31 mouse cellular contexts compared by ENCODE assay signal in genomic region chr14:104208040-104208816, GRCm38 (mm10).
DNase-seq lines count a peak whose midpoint lies in the region; ATAC-seq and TF ChIP-seq lines count a peak whose summit lies in the region.
"Had no signal": no experiment of that assay in that cellular context is flagged by ENCODE, and none has a peak within 500 bp of the region (broad histone marks: within the 10 kb centered on the region; RNA-seq: fewer than 3 reads in every experiment).

No protein-coding gene starts in this region.

- H3K36me3 ChIP-seq in heart, embryonic 13.5 days, result no peaks in the 10 kb centered on the region
- no peaks in the 10 kb centered on the region for H3K36me3 ChIP-seq in kidney, embryonic 15.5 days
- H3K36me3 ChIP-seq in midbrain, embryonic 12.5 days, result no peaks in the 10 kb centered on the region
- no peaks in the 10 kb centered on the region for H3K36me3 ChIP-seq in midbrain, embryonic 14.5 days (ENCODE audit: control insufficient read depth, insufficient read depth, low read length)
- no peaks in the 10 kb centered on the region for H3K36me3 ChIP-seq in stomach, embryonic 14.5 days (ENCODE audit: control insufficient read depth, insufficient read depth, low read length)
- no peaks in the 10 kb centered on the region for H3K36me3 ChIP-seq in stomach, postnatal 0 days (ENCODE audit: control insufficient read depth, insufficient read depth, low read length)
- H3K36me3 ChIP-seq: embryonic facial prominence, embryonic 13.5 days; forebrain, embryonic 10.5 days; forebrain, embryonic 15.5 days; liver, embryonic 12.5 days; stomach, embryonic 15.5 days had no signal

- no peak overlapping the region for H3K4me2 ChIP-seq in heart, embryonic 13.5 days
- H3K4me2 ChIP-seq in kidney, embryonic 15.5 days, result no peak overlapping the region
- H3K4me2 ChIP-seq in midbrain, embryonic 12.5 days (replicated peaks), result no peak overlapping the region
- no peak overlapping the region for H3K4me2 ChIP-seq in midbrain, embryonic 14.5 days (ENCODE audit: low read length)
- H3K4me2 ChIP-seq in stomach, embryonic 14.5 days (replicated peaks; ENCODE audit: low read depth, low read length), result no peak overlapping the region
- H3K4me2 ChIP-seq in stomach, postnatal 0 days (replicated peaks; ENCODE audit: low read depth), result no peak overlapping the region
- H3K4me2 ChIP-seq: embryonic facial prominence, embryonic 13.5 days; forebrain, embryonic 15.5 days; heart, embryonic 11.5 days; liver, embryonic 12.5 days; stomach, embryonic 15.5 days had no signal

- H3K9ac ChIP-seq in heart, embryonic 13.5 days, result no peak overlapping the region
- no peak overlapping the region for H3K9ac ChIP-seq in kidney, embryonic 15.5 days
- H3K9ac ChIP-seq in midbrain, embryonic 12.5 days (replicated peaks), result no peak overlapping the region
- no peak overlapping the region for H3K9ac ChIP-seq in midbrain, embryonic 14.5 days (replicated peaks; ENCODE audit: low read length)
- no peak overlapping the region for H3K9ac ChIP-seq in stomach, embryonic 14.5 days (replicated peaks; ENCODE audit: low read depth, low read length)
- no peak overlapping the region for H3K9ac ChIP-seq in stomach, postnatal 0 days (ENCODE audit: low read length)
- H3K9ac ChIP-seq: embryonic facial prominence, embryonic 13.5 days; forebrain, embryonic 15.5 days; liver, embryonic 12.5 days; liver, postnatal 0 days; stomach, embryonic 15.5 days had no signal

- no peak for DNase-seq in heart, adult 9 months (ENCODE audit: low spot score in 2 of 2)
- no peak for DNase-seq in kidney, adult 9 months
- no peak for DNase-seq in midbrain, embryonic 14.5 days
- no peak for DNase-seq in stomach, postnatal 0 days (ENCODE audit: low spot score)
- DNase-seq: adrenal gland, adult 2 months; adrenal gland, postnatal 36 days; cerebellum, adult 18-20 months; gastrocnemius, postnatal 25 days; heart, adult 11 months; kidney, adult 2 months; layer of hippocampus, postnatal 36 days; left cerebral cortex, postnatal 4 days; liver, postnatal 0 days; right cerebral cortex, postnatal 14 days; thymus, adult 18-20 months; thymus, postnatal 25 days had no signal

- no peaks in the 10 kb centered on the region for H3K4me1 ChIP-seq in heart, embryonic 13.5 days
- H3K4me1 ChIP-seq in kidney, embryonic 15.5 days, result peaks cover 6% of the 10 kb centered on the region; the same call in 1 of the 2 replicates
- no peaks in the 10 kb centered on the region for H3K4me1 ChIP-seq in midbrain, embryonic 12.5 days
- H3K4me1 ChIP-seq in midbrain, embryonic 14.5 days (ENCODE audit: control insufficient read depth, insufficient read depth, low read length), result 0 out of 2 replicates have a peak, but pooled peaks cover 6% of the 10 kb centered on the region
- H3K4me1 ChIP-seq in stomach, embryonic 14.5 days (ENCODE audit: control insufficient read depth, insufficient read depth, low read length), result no peaks in the 10 kb centered on the region; the same call in 1 of the 2 replicates
- H3K4me1 ChIP-seq in stomach, postnatal 0 days (replicated peaks; ENCODE audit: control insufficient read depth, insufficient read depth), result no peaks in the 10 kb centered on the region
- H3K4me1 ChIP-seq: embryonic facial prominence, embryonic 13.5 days; forebrain, embryonic 10.5 days; forebrain, embryonic 15.5 days; liver, embryonic 12.5 days; stomach, embryonic 15.5 days had no signal

- no peaks in the 10 kb centered on the region for H3K27me3 ChIP-seq in heart, embryonic 13.5 days (replicated peaks)
- H3K27me3 ChIP-seq in kidney, embryonic 15.5 days, result no peaks in the 10 kb centered on the region
- no peaks in the 10 kb centered on the region for H3K27me3 ChIP-seq in midbrain, embryonic 12.5 days
- no peaks in the 10 kb centered on the region for H3K27me3 ChIP-seq in midbrain, embryonic 14.5 days (ENCODE audit: control insufficient read depth, insufficient read depth, low read length)
- no peaks in the 10 kb centered on the region for H3K27me3 ChIP-seq in stomach, embryonic 14.5 days (ENCODE audit: control insufficient read depth, insufficient read depth, low read length)
- no peaks in the 10 kb centered on the region for H3K27me3 ChIP-seq in stomach, postnatal 0 days (ENCODE audit: control insufficient read depth, insufficient read depth, low read length)
- H3K27me3 ChIP-seq: CH12.LX; forebrain, embryonic 15.5 days; liver, embryonic 12.5 days; stomach, embryonic 15.5 days had no signal

- no peak for TF ChIP-seq EP300 in stomach, postnatal 0 days (optimal IDR thresholded peaks at IDR 0.05)

- peak overlapping the region; percentile 17; the same call in 1 of the 2 replicates for H3K27ac ChIP-seq in heart, embryonic 13.5 days (replicated peaks)
- H3K27ac ChIP-seq in kidney, embryonic 15.5 days, result 0 out of 2 replicates have a peak overlapping the region, but pooled peaks have one; percentile 32
- H3K27ac ChIP-seq in midbrain, embryonic 12.5 days (replicated peaks), result 0 out of 2 replicates have a peak overlapping the region, but pooled peaks have one; percentile 20
- no peak overlapping the region for H3K27ac ChIP-seq in midbrain, embryonic 14.5 days (replicated peaks; ENCODE audit: low read depth, low read length)
- peak overlapping the region; percentile 13; the same call in 1 of the 2 replicates for H3K27ac ChIP-seq in stomach, embryonic 14.5 days (ENCODE audit: low read length)
- H3K27ac ChIP-seq in stomach, postnatal 0 days (replicated peaks), result no peak overlapping the region
- H3K27ac ChIP-seq: embryonic facial prominence, embryonic 13.5 days; forebrain, embryonic 10.5 days; forebrain, embryonic 15.5 days; liver, embryonic 12.5 days; macrophage; stomach, embryonic 15.5 days had no signal

- H3K4me3 ChIP-seq in heart, embryonic 13.5 days, result no peak overlapping the region
- H3K4me3 ChIP-seq in kidney, embryonic 15.5 days (replicated peaks), result no peak overlapping the region
- H3K4me3 ChIP-seq in midbrain, embryonic 12.5 days, result no peak overlapping the region
- H3K4me3 ChIP-seq in midbrain, embryonic 14.5 days (replicated peaks; ENCODE audit: low read depth, low read length), result no peak overlapping the region
- H3K4me3 ChIP-seq in stomach, embryonic 14.5 days (ENCODE audit: low read depth, low read length), result no peak overlapping the region
- no peak overlapping the region for H3K4me3 ChIP-seq in stomach, postnatal 0 days (ENCODE audit: low read depth, low read length)
- H3K4me3 ChIP-seq: embryonic facial prominence, embryonic 13.5 days; forebrain, embryonic 10.5 days; forebrain, embryonic 15.5 days; liver, embryonic 12.5 days; stomach, embryonic 15.5 days had no signal

- no peak for TF ChIP-seq CTCF in stomach, postnatal 0 days (IDR thresholded peaks at IDR 0.05; ENCODE audit: low read depth)

- H3K9me3 ChIP-seq in heart, embryonic 13.5 days, result no peaks in the 10 kb centered on the region
- H3K9me3 ChIP-seq in kidney, embryonic 15.5 days (replicated peaks), result no peaks in the 10 kb centered on the region
- H3K9me3 ChIP-seq in midbrain, embryonic 12.5 days, result no peaks in the 10 kb centered on the region
- H3K9me3 ChIP-seq in midbrain, embryonic 14.5 days (ENCODE audit: control insufficient read depth, low read length), result no peaks in the 10 kb centered on the region
- no peaks in the 10 kb centered on the region for H3K9me3 ChIP-seq in stomach, embryonic 14.5 days (ENCODE audit: control insufficient read depth, low read depth, low read length)
- no peaks in the 10 kb centered on the region for H3K9me3 ChIP-seq in stomach, postnatal 0 days (ENCODE audit: control insufficient read depth, low read length)
- H3K9me3 ChIP-seq: embryonic facial prominence, embryonic 13.5 days; forebrain, embryonic 10.5 days; forebrain, embryonic 15.5 days; liver, embryonic 12.5 days; stomach, embryonic 15.5 days had no signal

- 77% methylated on average over 7 of the region's 7 CpGs for WGBS in heart, embryonic 13.5 days
- 67% methylated on average over 7 of the region's 7 CpGs for WGBS in kidney, embryonic 15.5 days
- 75% methylated on average over 7 of the region's 7 CpGs for WGBS in midbrain, embryonic 12.5 days
- WGBS in midbrain, embryonic 14.5 days, result 67% methylated on average over 7 of the region's 7 CpGs
- 53% methylated on average over 7 of the region's 7 CpGs for WGBS in stomach, embryonic 14.5 days
- 59% methylated on average over 7 of the region's 7 CpGs for WGBS in stomach, postnatal 0 days

- ATAC-seq in heart, embryonic 13.5 days (ENCODE audit: extremely low read depth, insufficient number of reproducible peaks, low FRiP score, low TSS enrichment), result no peak
- peak; percentile 31; the same call in 1 of the 2 replicates for ATAC-seq in kidney, embryonic 15.5 days (replicated peaks; ENCODE audit: low FRiP score)
- ATAC-seq in midbrain, embryonic 12.5 days (ENCODE audit: low FRiP score, low read depth), result no peak
- no peak for ATAC-seq in midbrain, embryonic 14.5 days (ENCODE audit: low FRiP score, low TSS enrichment)
- no peak for ATAC-seq in stomach, embryonic 14.5 days (ENCODE audit: insufficient number of reproducible peaks, insufficient read depth, low FRiP score, low read depth)
- ATAC-seq in stomach, postnatal 0 days (ENCODE audit: low FRiP score, low TSS enrichment), result no peak
- ATAC-seq: activated CD4-positive, CD25-positive, alpha-beta regulatory T cell, adult 4 months; forebrain, embryonic 15.5 days; hindbrain, embryonic 16.5 days; liver, embryonic 12.5 days; liver, postnatal 0 days; lung, postnatal 0 days had no signal

Comparison
In these comparisons a context has a peak if more than half of its experiments do, and no peak if none do; other contexts are left out.
1. H3K27ac ChIP-seq: peak in heart, embryonic 13.5 days (single experiment), kidney, embryonic 15.5 days (single experiment), midbrain, embryonic 12.5 days (single experiment) and stomach, embryonic 14.5 days (single experiment); none in midbrain, embryonic 14.5 days (single experiment) and stomach, postnatal 0 days (single experiment).